Mouse (Mus musculus) c-Kit-positive CD71-positive TER-119-negative erythroid progenitor cells, embryonic 14.5 days (primary cell): ENCODE measurements around the gene Zfp148.
"Not testable (repeated sequence)": the region's sequence is repeated elsewhere in the genome, so short reads cannot be mapped to it uniquely, and the experiment has no call there.

Source experiments
- DNase-seq: peaks from one replicate; pipeline ENCODE4 v3.0.0-alpha.2; 2013; ENCODE audit warnings: low read depth

The Zfp148 gene

GRCm38 (mm10) chr16:33381614-33382245, 1.1 kb downstream of the Zfp148 start:
- DNase-seq: peak; percentile 23

GRCm38 (mm10) chr16:33382341-33382740, 1.7 kb downstream of the Zfp148 start:
- peak; percentile 19 for DNase-seq

DNA sequence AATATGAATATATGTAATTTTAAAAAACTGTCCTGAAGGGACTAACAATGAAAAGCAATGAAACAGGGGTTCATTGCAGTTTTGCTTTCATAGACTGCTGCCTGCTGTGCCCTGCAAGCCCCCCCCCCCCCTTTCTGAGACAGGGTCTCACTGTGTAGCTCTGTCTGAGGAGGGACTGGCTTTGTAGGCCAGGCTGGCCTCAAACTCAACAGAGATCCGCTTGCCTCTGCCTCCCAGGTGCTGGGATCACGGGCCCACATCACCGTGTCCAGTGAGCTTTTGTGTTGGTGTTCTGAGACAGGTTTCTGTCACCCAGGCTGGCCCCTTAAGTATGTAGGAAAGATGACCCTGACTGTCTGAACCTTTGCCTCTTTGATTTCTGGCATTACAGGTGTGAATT, 2.9 kb downstream of the Zfp148 start:
- DNase-seq: no peak

GRCm38 (mm10) chr16:33384057-33384456, 3.4 kb downstream of the Zfp148 start:
- not testable (repeated sequence) for DNase-seq

DNA sequence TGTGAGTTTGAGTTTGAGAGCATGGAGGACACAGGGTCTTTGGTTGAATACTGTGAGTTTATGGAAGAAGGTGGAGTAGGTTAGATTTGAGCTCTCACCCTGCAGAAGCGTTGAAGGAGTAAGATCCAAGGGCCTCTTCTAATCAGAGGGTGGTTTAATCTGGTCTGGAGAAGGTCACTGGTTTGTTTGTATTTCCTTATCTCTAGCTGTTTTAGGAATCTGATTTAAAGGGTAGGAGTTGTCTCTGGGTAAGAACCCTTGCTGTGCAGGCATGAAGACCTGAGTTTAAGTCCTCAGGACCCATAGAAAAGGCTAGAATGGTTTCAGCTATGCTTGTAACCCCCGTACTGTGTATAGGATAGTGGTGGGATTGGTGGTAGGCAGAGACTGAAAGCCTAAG, 6.4 kb downstream of the Zfp148 start:
- DNase-seq: no peak

DNA sequence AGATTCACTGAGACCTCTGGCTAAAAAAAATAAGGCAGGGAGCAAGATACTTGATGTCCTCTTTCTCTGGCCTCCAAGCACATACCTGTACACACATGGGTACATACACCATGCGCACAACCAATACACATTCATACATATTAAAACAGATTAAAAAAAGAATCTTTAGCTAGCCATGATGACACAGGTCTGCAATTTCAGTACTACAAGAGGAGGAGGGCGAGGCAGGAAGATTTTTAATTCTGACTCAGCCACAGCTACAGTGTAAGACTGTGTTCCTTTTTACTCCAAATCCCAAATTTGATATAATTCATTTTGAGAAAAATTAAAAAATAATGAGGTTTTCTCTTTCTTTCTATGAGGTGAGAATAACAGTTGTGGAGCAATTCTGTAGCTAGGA, 6.8 kb downstream of the Zfp148 start:
- DNase-seq: no peak

GRCm38 (mm10) chr16:33399913-33400782, 19.5 kb downstream of the Zfp148 start:
- DNase-seq: peak; percentile 75

DNA sequence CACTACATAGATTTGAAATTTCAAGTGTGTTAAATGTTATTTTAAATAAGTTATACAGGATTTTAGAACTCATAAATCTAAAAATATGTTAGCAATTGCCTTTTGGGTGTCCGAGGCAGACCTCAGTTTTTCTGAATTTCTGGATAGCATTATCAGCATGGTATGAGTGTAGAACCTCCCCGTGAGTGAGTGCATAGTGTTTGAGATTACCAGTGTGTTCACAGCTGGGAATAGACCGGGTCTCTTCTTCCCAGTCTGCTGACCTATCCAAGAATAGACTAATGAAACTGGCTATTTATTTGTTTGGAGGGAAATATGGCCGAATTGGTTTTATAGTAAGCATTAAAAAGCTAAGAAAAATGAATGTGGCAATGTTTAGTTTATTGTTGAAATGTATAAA, 20.3 kb downstream of the Zfp148 start:
- peak; percentile 23 for DNase-seq

- DNase-seq: no peak
Observed at GRCm38 (mm10) chr16:33403258-33403657, 22.6 kb downstream of the Zfp148 start.

- no peak for DNase-seq
Observed at GRCm38 (mm10) chr16:33404055-33404454, 23.4 kb downstream of the Zfp148 start.

DNA sequence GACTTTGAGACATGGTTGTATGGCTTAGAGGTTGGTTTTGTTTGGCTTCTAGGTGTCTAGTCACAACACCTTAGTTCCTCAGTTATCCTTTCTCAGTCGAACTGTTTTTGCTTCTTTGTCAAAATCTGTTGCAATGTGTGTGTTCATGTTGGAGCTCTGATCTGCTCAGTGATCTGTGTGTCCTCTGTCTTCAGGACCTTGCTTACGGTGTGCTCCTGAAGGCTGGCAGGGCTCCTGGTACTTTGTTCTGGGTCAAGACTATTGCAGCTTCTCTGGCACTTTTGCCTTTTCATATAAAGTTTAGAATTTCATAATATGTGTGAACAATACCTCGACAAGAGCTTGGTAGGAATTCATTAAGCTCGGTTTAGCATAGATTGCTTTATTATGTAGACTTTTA, 24.9 kb downstream of the Zfp148 start:
- DNase-seq: no peak

GRCm38 (mm10) chr16:33410151-33410550, 29.5 kb downstream of the Zfp148 start:
- no peak for DNase-seq

- DNase-seq: no peak
Observed at GRCm38 (mm10) chr16:33410605-33411004, 30.0 kb downstream of the Zfp148 start.

DNA sequence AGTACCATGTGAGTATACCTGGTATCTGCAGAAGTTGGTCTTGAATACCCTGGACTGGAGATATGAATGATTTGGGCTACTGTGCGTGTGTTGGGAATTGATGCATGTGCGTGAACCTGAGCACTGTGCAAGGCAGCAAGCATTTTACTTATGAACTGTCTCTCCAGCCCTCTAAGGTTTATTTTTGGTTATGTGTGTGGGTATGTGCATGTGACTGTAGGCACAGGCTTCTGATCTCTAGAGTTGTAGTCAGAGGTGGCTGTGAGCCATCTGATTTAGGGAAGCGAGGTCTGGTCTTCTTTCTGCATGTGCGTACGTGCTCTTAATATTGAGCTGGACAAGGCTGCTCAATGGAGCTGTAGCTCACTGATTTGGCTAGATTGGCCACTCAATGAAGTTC, 33.6 kb downstream of the Zfp148 start:
- DNase-seq: no peak

DNA sequence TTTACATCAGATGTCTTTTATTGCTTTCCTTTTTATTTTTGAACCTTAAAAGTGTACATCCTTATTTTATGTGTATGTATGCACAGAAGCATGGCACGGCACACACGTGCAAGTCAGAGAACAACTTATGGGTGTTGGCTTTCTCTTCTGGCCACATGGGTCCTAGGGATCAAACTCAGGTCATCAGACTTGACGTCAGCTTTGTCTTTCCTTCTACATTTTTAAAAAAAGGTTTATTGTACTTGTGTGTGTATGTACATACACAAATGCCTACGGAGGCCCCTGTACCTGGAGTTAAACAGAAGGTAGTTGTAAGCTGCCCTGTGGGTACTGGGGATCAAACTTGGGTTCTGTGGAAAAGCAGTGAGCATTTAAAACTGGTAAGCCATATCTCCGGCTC, 35.0 kb downstream of the Zfp148 start:
- DNase-seq: no peak

- no peak for DNase-seq
Observed at GRCm38 (mm10) chr16:33428327-33428726, 47.7 kb downstream of the Zfp148 start.

DNA sequence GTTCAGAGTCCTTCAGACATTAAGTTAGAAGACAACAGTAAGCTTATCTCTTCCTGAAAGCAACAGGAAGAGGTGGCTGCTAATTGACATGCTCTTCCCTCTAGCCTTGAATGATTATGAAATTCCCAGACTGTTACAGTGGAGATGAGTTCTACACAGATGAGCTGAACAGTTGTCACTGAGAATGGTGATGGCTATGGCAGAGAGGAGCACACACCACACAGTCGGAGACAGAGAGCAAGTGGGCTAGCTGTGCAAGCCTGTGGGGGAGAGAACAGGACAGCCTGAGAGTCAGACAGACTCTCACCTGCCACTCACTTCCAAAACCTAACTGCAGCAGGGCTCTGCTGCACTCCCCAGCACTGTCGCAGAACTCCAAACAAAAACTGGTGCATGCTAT, 51.0 kb downstream of the Zfp148 start:
- no peak for DNase-seq

DNA sequence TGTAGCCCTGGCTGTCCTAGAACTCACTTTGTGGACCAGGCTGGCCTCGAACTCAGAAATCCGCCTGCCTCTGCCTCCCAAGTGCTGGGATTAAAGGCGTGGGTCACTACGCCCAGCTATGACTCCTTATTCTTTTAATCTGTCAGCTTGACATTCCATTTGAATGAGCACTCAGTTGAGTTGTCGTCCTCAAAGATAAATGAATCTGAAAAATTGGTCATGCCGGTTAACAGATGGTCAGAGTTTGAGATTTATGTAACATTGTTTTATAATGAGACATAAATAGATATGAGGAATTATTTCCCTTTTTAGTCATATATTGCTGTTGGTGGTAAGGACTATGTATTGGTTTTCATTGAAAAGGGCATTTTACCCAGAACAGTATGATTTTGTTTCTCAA, 60.4 kb downstream of the Zfp148 start:
- DNase-seq: no peak

- DNase-seq: no peak
Observed at GRCm38 (mm10) chr16:33446830-33447229, 66.2 kb downstream of the Zfp148 start.

DNA sequence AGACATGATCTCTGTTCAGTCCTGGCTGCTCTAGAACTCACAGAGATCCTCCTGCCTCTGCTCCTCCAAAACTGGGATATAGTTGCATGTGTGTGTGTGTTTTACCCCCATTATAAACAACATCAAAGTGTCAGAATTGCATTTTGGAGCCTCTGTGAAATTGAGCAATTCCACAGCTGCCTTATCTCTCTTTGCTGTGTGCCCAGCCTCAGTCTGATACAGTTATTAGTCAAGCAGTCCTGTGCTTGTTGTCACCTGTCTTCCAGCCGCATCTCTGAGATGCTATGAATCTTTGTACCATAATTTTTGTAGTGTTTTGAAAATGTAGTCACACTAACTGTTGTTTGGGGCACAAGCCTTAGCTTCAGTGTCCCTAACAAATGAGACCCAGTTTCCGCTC, 73.2 kb downstream of the Zfp148 start:
- DNase-seq: peak; percentile 11

- DNase-seq: no peak
Observed at GRCm38 (mm10) chr16:33454306-33454705, 73.7 kb downstream of the Zfp148 start.

DNA sequence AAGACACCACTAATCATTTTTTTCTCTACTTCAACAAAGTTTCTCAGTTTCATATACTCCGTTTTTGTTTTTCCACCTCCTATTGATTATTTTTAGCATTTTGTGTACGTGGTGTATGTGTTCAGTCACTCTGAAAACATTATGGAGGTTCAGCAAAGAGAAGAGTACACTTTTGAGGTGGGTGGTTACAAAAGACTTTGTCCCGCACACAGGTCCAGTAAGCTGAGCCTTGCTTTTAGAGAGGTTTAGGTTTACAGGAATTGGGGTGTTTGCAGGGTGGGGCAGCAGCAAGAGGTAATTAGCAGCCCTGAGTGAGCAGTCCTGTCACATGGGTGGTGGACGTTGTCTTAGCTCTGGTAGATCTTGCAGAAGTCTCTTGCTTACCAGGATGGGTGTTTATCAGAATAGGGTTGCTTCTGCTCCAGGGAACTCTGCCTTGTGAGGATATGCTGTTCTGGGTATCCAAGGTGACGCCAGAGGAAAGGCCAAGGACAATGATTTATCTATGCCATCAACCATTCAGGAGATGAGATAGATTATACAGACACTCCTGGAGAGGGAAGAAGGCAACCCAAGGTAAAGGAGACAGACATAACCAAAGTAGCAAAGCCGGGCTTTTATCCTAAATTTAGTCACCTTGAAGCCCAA, 74.8 kb downstream of the Zfp148 start:
- DNase-seq: no peak

DNA sequence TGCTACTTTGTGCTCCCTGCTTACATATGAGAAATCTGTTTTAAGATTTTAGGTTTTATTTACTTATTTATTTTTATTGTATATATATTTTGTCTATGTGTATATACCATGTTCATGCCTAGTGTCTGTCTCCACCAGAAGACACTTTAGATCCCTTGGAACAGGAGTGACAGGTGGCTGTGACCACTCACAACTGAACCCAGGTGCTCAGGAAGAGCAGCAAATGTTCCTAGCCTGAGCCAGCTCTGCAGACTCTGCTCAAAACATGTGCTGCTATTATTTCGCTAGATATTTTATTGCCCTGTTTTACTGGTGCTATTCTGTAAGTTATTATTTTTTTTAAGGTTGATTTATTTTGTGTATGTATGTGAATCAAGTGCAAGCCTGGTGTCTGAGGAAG, 78.5 kb downstream of the Zfp148 start:
- no peak for DNase-seq
